In the genomic region with DNA sequence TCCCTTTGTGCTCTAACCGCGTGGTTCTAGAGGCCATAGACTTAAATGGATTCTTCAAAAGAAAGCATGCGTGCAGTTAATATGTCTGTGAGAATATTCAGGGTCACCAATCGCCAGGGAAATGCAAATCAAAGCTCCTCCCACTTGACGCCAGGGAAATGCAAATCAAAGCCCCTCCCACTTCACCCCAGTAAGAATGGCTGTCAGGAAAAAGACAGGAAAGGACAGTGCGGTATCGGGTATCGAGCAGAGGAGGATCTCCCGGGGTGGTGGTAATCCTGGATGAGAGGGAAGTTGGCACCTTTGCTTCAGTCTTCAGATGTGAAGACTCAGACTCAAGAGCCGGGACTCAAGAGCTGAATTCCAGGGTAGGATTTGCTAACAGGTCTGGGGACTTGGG, we compare ENCODE assay signal across 8 mouse cellular contexts. TPM values are rescaled to one million over a fixed set of nuclear protein-coding genes. Genes with fewer than 3 reads are reported as not detected.
DNase-seq lines count a peak whose midpoint lies in the region; ATAC-seq lines count a peak whose summit lies in the region.

No protein-coding gene starts in this region.

- H3K4me1 ChIP-seq in embryonic facial prominence, embryonic 10.5 days: peaks cover 20% of the 10 kb centered on the region
- H3K4me1 ChIP-seq in intestine, embryonic 14.5 days (replicated peaks; ENCODE audit: control insufficient read depth, insufficient read depth, low read length): 0 out of 2 replicates have a peak, but pooled peaks cover 5% of the 10 kb centered on the region
- H3K4me1 ChIP-seq in midbrain, embryonic 11.5 days (ENCODE audit: control insufficient read depth, insufficient read depth, low read length): peaks cover 3% of the 10 kb centered on the region; the same call in 1 of the 2 replicates

- 0 out of 2 replicates have a peak overlapping the region, but pooled peaks have one; percentile 20 for H3K9ac ChIP-seq in intestine, embryonic 14.5 days (ENCODE audit: low read length)
- H3K9ac ChIP-seq in midbrain, embryonic 11.5 days (ENCODE audit: low read length): peak overlapping the region; percentile 21; the same call in 1 of the 2 replicates

- 13% methylated on average over 10 of the region's 10 CpGs for WGBS in embryonic facial prominence, embryonic 10.5 days
- 10% methylated on average over 10 of the region's 10 CpGs for WGBS in intestine, embryonic 14.5 days
- WGBS in midbrain, embryonic 11.5 days: 17% methylated on average over 10 of the region's 10 CpGs

- ATAC-seq in intestine, embryonic 14.5 days (replicated peaks; ENCODE audit: low FRiP score, low TSS enrichment, low read depth): no peak
- no peak for ATAC-seq in midbrain, embryonic 11.5 days (ENCODE audit: low FRiP score)

- H3K9me3 ChIP-seq in embryonic facial prominence, embryonic 10.5 days: peaks cover 5% of the 10 kb centered on the region; the same call in 1 of the 2 replicates
- 0 out of 2 replicates have a peak, but pooled peaks cover 3% of the 10 kb centered on the region for H3K9me3 ChIP-seq in intestine, embryonic 14.5 days (ENCODE audit: control insufficient read depth, low read length)
- H3K9me3 ChIP-seq in midbrain, embryonic 11.5 days (ENCODE audit: control insufficient read depth, low read length): no peaks in the 10 kb centered on the region

- no peaks in the 10 kb centered on the region for H3K27me3 ChIP-seq in embryonic facial prominence, embryonic 10.5 days (replicated peaks; ENCODE audit: low read depth, poor library complexity, severe bottlenecking)
- no peaks in the 10 kb centered on the region for H3K27me3 ChIP-seq in intestine, embryonic 14.5 days (replicated peaks; ENCODE audit: control insufficient read depth, insufficient read depth, low read length)
- no peaks in the 10 kb centered on the region for H3K27me3 ChIP-seq in midbrain, embryonic 11.5 days (ENCODE audit: control insufficient read depth, insufficient read depth, low read length)

- H3K27ac ChIP-seq in embryonic facial prominence, embryonic 10.5 days (replicated peaks): peak overlapping the region; percentile 70
- 0 out of 2 replicates have a peak overlapping the region, but pooled peaks have one; percentile 11 for H3K27ac ChIP-seq in intestine, embryonic 14.5 days (ENCODE audit: low read depth)
- no peak overlapping the region for H3K27ac ChIP-seq in midbrain, embryonic 11.5 days (ENCODE audit: low read depth, low read length)

- peak overlapping the region; percentile 39 for H3K4me3 ChIP-seq in embryonic facial prominence, embryonic 10.5 days
- peak overlapping the region; percentile 21 for H3K4me3 ChIP-seq in intestine, embryonic 14.5 days (ENCODE audit: low read depth, low read length)
- peak overlapping the region; percentile 16; the same call in 1 of the 2 replicates for H3K4me3 ChIP-seq in midbrain, embryonic 11.5 days (ENCODE audit: low read depth, low read length)

- intact Hi-C loops in left cerebral cortex, postnatal 14 days (cut with DNase I): loop anchor here (10.0 kb wide), 1 partner anchor 390 kb away; no protein-coding TSS in a partner anchor

- DNase-seq in heart, adult 11 months: peak; percentile 86
- no peak for DNase-seq in heart, adult 9 months (ENCODE audit: low spot score in 2 of 2)
- DNase-seq in embryonic facial prominence, embryonic 10.5 days (ENCODE audit: low spot score): peak; percentile 47
- DNase-seq in intestine, embryonic 14.5 days (ENCODE audit: low spot score): peak; percentile 64
- DNase-seq in midbrain, embryonic 11.5 days (ENCODE audit: low spot score, missing footprints): peak; percentile 92
- DNase-seq in right cerebral cortex, postnatal 4 days: no peak
- no peak for DNase-seq in left cerebral cortex, postnatal 14 days (ENCODE audit: low spot score in 2 of 2)
- no peak for DNase-seq in spleen, postnatal 4 days (ENCODE audit: low spot score in 2 of 2)

- H3K4me2 ChIP-seq in intestine, embryonic 14.5 days (ENCODE audit: low read length): peak overlapping the region; percentile 44
- H3K4me2 ChIP-seq in midbrain, embryonic 11.5 days: peak overlapping the region; percentile 31; the same call in 1 of the 2 replicates

- no peaks in the 10 kb centered on the region for H3K36me3 ChIP-seq in embryonic facial prominence, embryonic 10.5 days (replicated peaks)
- H3K36me3 ChIP-seq in intestine, embryonic 14.5 days (ENCODE audit: control insufficient read depth, insufficient read depth, low read length): no peaks in the 10 kb centered on the region
- H3K36me3 ChIP-seq in midbrain, embryonic 11.5 days (ENCODE audit: control insufficient read depth, insufficient read depth, low read length): no peaks in the 10 kb centered on the region

RNA-seq across cellular contexts. Expression of gene Stt3b, which starts 4.3 kb away (rescaled TPM):
- 85.4 and 93.6 TPM in 2 replicates for polyA plus RNA-seq in embryonic facial prominence, embryonic 10.5 days (2016; fragmentation: Nextera tagmentation; extraction: Ambion mirVana)
- 124 and 135 TPM in 2 replicates for polyA plus RNA-seq in intestine, embryonic 14.5 days (2014; fragmentation: Nextera tagmentation; extraction: Ambion mirVana)
- 107 and 112 TPM in 2 replicates for polyA plus RNA-seq in midbrain, embryonic 11.5 days (2014; fragmentation: Nextera tagmentation; extraction: Ambion mirVana)
- total RNA-seq in left cerebral cortex, postnatal 14 days (2021): 10 to 100 TPM; 94.4 to 96.2 TPM

Comparison
In these comparisons a context has a peak if more than half of its experiments do, and no peak if none do; other contexts are left out.
1. DNase-seq: peak in heart, adult 11 months (single experiment), embryonic facial prominence, embryonic 10.5 days (single experiment), intestine, embryonic 14.5 days (single experiment) and midbrain, embryonic 11.5 days (single experiment); none in heart, adult 9 months (0 of 2), right cerebral cortex, postnatal 4 days (single experiment), left cerebral cortex, postnatal 14 days (0 of 2) and spleen, postnatal 4 days (0 of 2).
2. Peak in every context shown above with its lines, with median percentiles within 50 percentile points of each other: H3K4me3 ChIP-seq.